Mouse (Mus musculus) liver, adult 2 months (tissue): ENCODE results near the gene Dlgap4. TPM values are rescaled to one million over a fixed set of nuclear protein-coding genes. Genes with fewer than 3 reads are reported as not detected.

Experiments used
- DNase-seq: peaks from one replicate; pipeline ENCODE4 v3.0.0-alpha.2; 2011; ENCODE audit warnings: low read depth, low spot score; ENCODE audit errors: extremely low read depth
- H3K27ac ChIP-seq: fragments of 200-500 bp; replicated peaks from 2 replicates; pipeline ENCODE4 v1.5.1; 2012; ENCODE audit warnings: low read depth, mild to moderate bottlenecking, control low read depth, inconsistent platforms, low read length; ENCODE audit not compliant: insufficient read depth
- H3K27me3 ChIP-seq: fragments of 200-500 bp; 2 replicates; pipeline ENCODE4 v1.6.1; 2012; ENCODE audit warnings: mild to moderate bottlenecking, moderate library complexity, low read length, inconsistent platforms; ENCODE audit not compliant: control insufficient read depth, insufficient read depth
- H3K36me3 ChIP-seq: fragments of 200-500 bp; 2 replicates; pipeline ENCODE4 v1.6.1; 2012; ENCODE audit warnings: low read length, inconsistent platforms; ENCODE audit not compliant: control insufficient read depth, insufficient read depth
- H3K4me1 ChIP-seq: fragments of 200-500 bp; 2 replicates; pipeline ENCODE4 v1.6.1; 2011; ENCODE audit warnings: low read length; ENCODE audit not compliant: control insufficient read depth, insufficient read depth
- H3K4me3 ChIP-seq: fragments of 200-500 bp; 2 replicates; pipeline ENCODE4 v1.5.1; 2011; ENCODE audit warnings: low read depth, mild to moderate bottlenecking, control low read depth, low read length, moderate library complexity; ENCODE audit not compliant: insufficient read depth
- H3K79me2 ChIP-seq: fragments of 200-500 bp; 2 replicates; pipeline ENCODE4 v1.6.1; 2012; ENCODE audit warnings: inconsistent platforms, mild to moderate bottlenecking, low read length, moderate library complexity; ENCODE audit not compliant: control insufficient read depth, insufficient read depth
- H3K9ac ChIP-seq: fragments of 200-500 bp; 2 replicates; pipeline ENCODE4 v1.6.1; 2012; ENCODE audit warnings: low read depth, mild to moderate bottlenecking, control low read depth, inconsistent platforms, low read length
- CTCF ChIP-seq: fragments of 200-500 bp; IDR thresholded peaks from 2 replicates; pipeline ENCODE4 v1.5.1; 2011; ENCODE audit warnings: low read depth, low read length, control low read depth
- POLR2A ChIP-seq: fragments of 200-500 bp; IDR thresholded peaks from 2 replicates; pipeline ENCODE4 v1.6.1; 2011; ENCODE audit warnings: low read length, control low read depth; ENCODE audit not compliant: insufficient read depth; ENCODE audit errors: extremely low read depth
- WGBS: fragments of 180-500 bp; shearing (Covaris S2); methylation state at CpG from one replicate; pipeline ENCODE4 v1.1.7; 2018; 5-methylcytosine and 5-hydroxymethylcytosine counted together
- polyA plus RNA-seq: library from polyadenylated mRNA; depleted of rRNA; stranded (reverse); fragments of >200 nt; gene quantifications from 2 replicates; pipeline ENCODE4 v1.2.3, GENCODE M21; 2012
- total RNA-seq: library from RNA; depleted of rRNA; stranded (reverse); fragments of >200 nt; gene quantifications from 2 replicates; pipeline ENCODE4 v1.2.3, GENCODE M21; 2014

Dlgap4 gene
- total and polyA plus RNA-seq, 2 experiments = 3.2 to 22.8 TPM

DNA sequence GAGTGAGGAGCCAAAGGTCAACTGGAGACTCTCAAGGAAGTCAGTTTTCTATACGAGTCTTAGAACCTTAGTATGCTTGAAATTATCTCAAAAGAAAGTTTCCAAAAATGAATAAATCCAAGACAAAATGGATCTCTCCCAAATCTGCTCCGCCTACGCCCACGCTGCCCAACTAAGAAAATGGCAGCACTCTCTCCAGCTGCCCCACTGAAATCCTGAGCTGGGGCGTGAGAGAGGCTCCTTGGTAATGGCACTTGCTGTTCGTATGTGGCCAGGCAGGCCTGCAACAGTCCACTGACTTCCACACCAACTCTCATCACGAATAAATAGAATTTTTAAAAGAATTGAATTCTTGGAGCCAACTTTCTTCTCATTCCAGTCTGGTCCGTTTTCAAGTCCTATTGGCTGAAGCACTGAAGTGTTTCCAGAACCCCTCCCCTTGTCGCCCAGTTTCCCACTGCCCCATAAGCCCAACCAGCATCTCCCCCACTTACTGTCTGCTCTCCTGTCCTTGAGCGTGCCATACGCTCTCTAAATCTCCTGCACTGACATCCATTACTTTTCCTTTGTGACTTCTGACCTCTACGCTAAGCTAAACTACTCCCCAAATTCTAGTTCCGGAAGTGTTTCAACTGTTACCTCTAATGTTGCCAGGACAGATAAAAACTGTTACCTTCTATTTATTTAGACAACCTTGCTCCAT is 160.7 kb downstream of the Dlgap4 start:
- DNase-seq = no peak
- Histone ChIP-seq H3K4me3 (no peak overlapping the region), H3K36me3 (no peaks in the 10 kb centered on the region), H3K9ac (no peak overlapping the region), H3K27ac (0 out of 2 replicates have a peak overlapping the region, but pooled peaks have one; percentile 32), H3K79me2 (no peaks in the 10 kb centered on the region), H3K27me3 (no peaks in the 10 kb centered on the region), H3K4me1 (no peaks in the 10 kb centered on the region)
- no peak for TF ChIP-seq CTCF
- TF ChIP-seq POLR2A = no peak
- 88% methylated on average over 13 of the region's 13 CpGs for WGBS

DNA sequence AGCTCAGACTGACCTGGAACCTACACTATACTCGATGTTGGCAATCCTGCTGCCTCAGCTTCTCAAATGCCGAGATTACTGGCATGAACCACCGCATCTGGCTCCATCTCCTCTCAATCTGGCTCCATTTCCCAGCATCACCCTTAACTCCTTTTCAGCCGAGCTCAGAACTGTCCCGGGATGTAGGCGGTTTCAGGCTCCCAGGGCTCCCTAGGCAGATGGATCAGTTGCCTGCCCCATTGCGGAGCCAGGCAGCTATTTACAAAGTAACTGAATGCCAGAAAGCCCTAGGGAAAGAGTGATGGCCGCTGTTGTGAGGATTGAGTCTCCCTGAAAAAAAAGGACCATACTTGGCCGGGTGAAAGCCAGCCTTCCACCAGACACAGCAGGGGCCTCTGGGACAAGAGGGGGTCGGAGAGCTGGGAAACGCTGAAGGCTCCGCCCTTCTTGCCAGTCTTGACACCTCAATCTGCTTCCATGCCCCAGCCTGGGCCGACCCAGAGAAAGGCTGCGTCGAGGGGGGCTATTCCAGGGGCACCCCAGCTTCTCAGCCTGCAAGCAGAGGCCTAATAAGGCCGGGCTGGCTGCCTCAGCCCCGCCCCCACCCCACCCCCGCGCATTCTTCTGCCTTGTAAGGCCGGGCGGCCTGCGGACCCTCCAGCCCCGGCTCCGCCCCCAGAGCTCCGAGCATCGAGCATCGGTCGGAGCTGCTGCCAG is 161.4 kb downstream of the Dlgap4 start, which contains the start of gene Myl9:
Gene Myl9 (plus strand): TSS at position 683 of the 717 bp plus-strand sequence.
- H3K27ac ChIP-seq = peak within 1 kb of the TSS; percentile 32; the same call in 1 of the 2 replicates
- no peaks in the 10 kb centered on the region for H3K27me3 ChIP-seq
- no peak for DNase-seq
- no peaks in the 10 kb centered on the region for H3K4me1 ChIP-seq
- H3K9ac ChIP-seq = peak within 1 kb of the TSS; percentile 53
- WGBS = 18% methylated on average over 28 of the region's 28 CpGs
- H3K36me3 ChIP-seq = no peaks in the 10 kb centered on the region
- H3K4me3 ChIP-seq = peak within 1 kb of the TSS; percentile 49
- no peaks in the 10 kb centered on the region for H3K79me2 ChIP-seq
- TF ChIP-seq POLR2A = no peak
- TF ChIP-seq CTCF = no peak

- no peak overlapping the region for H3K27ac ChIP-seq
- no peaks in the 10 kb centered on the region for H3K4me1 ChIP-seq
Observed at GRCm38 (mm10) chr2:156775455-156776435, 162.2 kb downstream of the Dlgap4 start.

GRCm38 (mm10) chr2:156776907-156777306 is 163.4 kb downstream of the Dlgap4 start:
- no peak for DNase-seq
- Histone ChIP-seq H3K4me1 (no peaks in the 10 kb centered on the region), H3K4me3 (no peak overlapping the region), H3K9ac (no peak overlapping the region), H3K36me3 (no peaks in the 10 kb centered on the region), H3K27me3 (no peaks in the 10 kb centered on the region), H3K79me2 (no peaks in the 10 kb centered on the region), H3K27ac (no peak overlapping the region)
- TF ChIP-seq POLR2A = no peak
- TF ChIP-seq CTCF = no peak
- 83% methylated on average over 2 of the region's 2 CpGs for WGBS

More at GRCm38 (mm10) chr2:156775455-156776435, 162.2 kb downstream of the Dlgap4 start:
- 38% methylated on average over 17 of the region's 17 CpGs for WGBS
- Histone ChIP-seq H3K79me2 (no peaks in the 10 kb centered on the region), H3K27me3 (no peaks in the 10 kb centered on the region), H3K4me3 (peak overlapping the region; percentile 49), H3K36me3 (no peaks in the 10 kb centered on the region), H3K9ac (peak overlapping the region; percentile 42; the same call in 1 of the 2 replicates)
- TF ChIP-seq POLR2A (no peak), CTCF (no peak)
- DNase-seq = no peak

GRCm38 (mm10) chr2:156777326-156778004 is 164.0 kb downstream of the Dlgap4 start:
- H3K36me3 ChIP-seq = no peaks in the 10 kb centered on the region
- no peak for TF ChIP-seq POLR2A
- TF ChIP-seq CTCF = no peak
- H3K9ac ChIP-seq = no peak overlapping the region
- H3K27me3 ChIP-seq = no peaks in the 10 kb centered on the region
- H3K4me1 ChIP-seq = no peaks in the 10 kb centered on the region
- H3K79me2 ChIP-seq = no peaks in the 10 kb centered on the region
- H3K4me3 ChIP-seq = no peak overlapping the region
- DNase-seq = no peak
- WGBS = 70% methylated on average over 7 of the region's 7 CpGs
- H3K27ac ChIP-seq = no peak overlapping the region
